Mouse (Mus musculus): ENCODE data around the gene Casc3.

The Casc3 gene

DNA sequence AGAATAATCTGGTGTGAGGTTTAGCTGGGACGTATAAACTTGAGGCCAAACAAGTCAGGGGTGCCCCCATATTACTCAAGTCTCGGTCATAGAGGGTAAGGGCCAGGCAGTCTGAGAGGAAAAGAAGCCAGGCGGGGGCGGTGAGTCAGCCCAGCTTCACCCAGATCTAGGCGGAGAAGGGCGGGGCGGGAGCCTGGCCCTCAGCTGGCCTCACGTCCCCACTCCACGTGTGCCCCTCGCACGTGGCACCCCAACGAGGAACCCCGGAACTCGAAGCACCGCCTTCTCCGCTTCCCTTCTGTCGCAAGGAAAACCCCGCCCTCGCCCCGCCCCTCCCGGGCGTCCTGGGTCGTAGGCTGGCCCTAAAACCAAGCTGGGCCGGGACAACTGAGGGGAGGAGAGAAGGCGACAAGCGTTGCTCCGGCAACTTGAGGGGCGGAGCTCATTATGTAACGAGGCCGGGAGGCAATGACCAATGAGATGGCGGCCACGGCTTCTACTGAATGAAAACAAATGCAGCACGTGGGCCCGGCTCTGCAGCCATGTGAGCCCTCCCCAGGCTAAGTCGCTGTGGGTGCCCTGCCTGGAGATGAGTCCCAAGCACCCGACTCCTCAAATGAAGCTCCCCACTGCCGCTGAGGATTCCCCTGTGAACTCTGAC is 30.9 kb upstream of the Casc3 start:
- peak; percentile 98 for DNase-seq

DNA sequence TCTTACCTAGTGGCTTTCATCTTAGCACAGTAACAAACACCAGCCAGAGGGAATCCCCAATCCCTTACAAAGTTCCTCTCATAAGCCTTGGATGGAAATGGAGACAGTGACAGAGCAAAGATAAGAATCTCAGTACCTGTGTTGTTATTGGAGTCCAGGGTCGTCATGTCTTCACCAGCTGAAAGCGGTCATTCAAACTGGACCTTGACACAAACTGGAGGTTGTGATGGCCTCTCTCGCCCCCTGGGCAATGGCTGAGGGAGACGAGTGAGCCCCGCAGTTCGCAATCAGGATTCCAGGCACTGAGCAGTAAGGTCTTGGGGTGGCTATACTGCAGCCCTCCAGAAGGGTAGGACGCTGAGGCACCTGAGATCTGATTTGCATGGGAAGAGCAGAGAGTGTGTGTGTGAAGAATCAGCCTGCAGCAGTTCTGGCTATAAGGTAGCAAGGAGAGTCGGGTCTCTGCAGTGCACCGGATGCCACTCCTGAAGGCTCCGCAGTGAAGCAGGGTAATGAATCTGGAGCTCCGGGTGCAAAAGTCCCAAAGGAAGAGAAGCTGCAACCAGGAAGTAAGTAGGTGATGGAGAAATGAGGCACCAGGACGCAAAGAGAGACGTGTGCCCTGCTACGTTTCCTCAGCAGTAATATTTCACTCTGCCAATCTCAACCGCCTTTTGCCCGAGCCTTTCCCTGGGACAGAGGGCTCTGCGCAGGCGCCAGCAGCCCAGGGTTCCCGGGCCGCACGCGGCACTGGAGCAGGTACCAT is 29.9 kb upstream of the Casc3 start, which contains the start of gene Nr1d1:
TSS of gene Nr1d1 (minus strand) at position 752 of the 766 bp plus-strand sequence.
- DNase-seq = no peak

DNA sequence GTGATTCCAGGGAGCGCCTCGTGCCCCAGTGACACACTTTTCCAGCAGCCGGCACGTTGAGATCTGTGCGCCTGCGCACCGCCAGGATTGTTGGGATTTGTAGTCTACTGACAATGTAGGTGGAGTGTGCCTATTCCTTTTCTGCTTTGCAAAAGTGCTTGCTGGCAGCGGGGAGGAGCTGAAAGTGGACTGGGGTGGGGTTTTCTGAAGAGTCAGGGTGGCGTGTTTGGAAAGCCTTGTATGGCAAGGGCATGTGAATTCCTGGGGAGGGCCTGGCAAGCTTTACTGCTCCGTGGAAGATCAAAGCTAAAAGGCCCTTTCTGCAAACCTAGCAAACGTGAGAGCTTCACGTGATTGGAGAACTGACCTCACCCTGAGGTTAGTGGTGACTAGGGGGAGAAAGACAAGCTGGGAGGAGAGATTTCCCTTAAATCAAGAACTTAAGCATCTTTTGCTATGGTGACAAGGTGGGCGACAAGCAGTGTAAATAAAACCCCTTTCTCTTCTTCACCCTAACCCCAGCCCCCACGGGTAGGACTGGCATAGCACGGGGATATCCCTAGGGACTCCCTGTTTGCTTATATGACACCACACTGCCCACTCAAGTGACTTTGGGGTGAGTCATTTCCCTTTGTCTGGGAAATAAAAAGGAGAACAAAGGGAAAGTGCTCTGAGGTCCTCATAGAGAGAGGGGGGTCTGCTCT is 29.2 kb upstream of the Casc3 start:
- peak; percentile 100 for DNase-seq

DNA sequence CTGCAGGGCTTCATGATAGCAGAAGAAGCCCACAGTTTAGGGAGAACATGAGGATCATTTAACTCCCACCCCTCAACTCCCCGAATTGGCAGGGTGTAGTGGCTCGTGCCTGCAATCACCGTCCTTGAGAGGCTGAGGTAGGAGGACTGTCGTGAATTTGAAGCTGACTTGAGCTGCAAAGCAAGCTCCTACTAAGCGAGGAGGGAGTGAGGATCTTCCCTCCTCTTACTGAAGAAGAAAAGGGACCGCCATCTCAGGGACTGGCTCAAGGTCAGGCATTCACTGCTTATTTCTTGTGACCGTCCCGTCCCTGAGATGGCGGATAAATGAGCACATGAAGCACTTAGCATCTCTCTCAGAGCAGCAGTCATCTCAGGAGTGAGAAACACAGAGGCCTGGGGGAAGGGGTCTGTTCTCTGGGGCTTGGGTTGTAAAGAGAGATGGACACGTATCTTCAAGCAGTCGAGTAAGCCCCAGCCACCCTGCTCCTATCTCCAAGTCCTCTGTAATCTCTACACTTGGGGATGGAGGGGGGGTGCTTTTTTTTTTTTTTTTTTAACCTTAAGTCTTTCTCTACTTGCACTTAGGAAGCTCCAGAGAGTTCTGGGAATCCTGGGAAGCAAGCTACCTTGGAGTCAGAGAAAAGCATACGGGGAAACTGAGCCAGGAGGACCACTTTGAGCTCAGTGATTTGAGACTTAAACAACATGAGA is 28.5 kb upstream of the Casc3 start:
- DNase-seq = no peak

DNA sequence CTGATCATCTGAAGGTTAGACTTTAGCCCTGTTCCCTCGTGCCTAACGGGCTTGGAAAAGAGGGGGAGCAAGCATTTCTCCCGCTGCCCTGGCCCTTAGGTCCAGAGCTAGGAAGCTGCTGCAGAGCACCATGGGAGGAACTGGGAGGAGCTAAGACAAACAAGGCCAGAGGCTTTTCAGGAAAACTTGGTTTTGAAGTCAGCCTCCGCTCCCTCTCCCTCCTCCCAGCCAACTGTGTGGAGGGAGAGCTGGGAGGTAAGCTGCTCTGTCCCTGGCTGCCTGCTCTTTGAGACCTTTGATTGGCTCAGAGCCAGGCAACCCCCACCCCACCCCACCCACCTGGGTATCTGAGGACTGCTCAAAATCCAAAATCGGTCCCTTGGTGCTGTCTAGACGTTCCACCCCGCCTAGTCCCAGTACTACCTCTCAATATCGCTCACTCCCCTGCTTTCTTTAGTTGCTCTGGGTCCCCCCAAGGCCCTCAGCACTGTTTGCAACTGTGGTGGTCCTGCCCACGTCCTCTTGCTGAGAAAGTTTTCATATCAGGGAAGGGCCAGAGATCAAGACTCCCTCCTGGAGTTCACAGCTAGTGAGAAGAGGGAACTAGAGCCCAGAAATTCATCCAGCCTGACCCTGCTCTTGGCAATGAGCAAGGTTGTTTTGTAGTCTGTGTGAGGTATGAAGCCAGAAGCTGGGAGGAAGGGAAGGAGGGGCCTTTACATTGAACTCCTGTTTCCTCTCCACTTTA is 27.7 kb upstream of the Casc3 start:
- DNase-seq = no peak

- no peak for DNase-seq
Observed at GRCm38 (mm10) chr11:98777888-98778287, 26.8 kb upstream of the Casc3 start.

GRCm38 (mm10) chr11:98781851-98782512 is 22.7 kb upstream of the Casc3 start:
- peak; percentile 80 for DNase-seq

- no peak for DNase-seq
Observed at GRCm38 (mm10) chr11:98782651-98783235, 22.0 kb upstream of the Casc3 start.

DNA sequence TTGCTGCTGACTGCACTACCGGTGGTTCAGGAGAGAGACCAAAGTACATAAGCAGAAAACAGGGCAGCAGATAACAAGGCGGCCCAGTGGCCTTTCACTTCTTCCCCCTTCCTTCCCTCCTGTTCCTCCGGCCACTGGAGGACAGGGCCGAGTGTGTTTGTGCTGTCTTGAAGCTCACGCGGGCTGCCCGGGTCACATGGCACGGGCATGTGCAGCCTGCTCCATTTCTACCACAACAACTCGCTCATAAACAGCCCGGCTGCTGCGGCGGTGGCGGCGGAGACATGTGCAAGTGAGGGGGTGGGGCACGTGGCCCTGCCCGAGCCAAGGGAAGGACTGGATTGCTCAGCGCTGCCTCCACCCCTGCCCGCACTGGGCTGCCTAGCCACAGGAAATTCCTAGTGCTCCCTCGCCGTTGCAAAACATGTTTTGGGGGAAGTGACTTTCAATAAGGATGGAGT is 21.4 kb upstream of the Casc3 start:
- DNase-seq = peak; percentile 99

GRCm38 (mm10) chr11:98784139-98784538 is 20.6 kb upstream of the Casc3 start:
- no peak for DNase-seq

DNA sequence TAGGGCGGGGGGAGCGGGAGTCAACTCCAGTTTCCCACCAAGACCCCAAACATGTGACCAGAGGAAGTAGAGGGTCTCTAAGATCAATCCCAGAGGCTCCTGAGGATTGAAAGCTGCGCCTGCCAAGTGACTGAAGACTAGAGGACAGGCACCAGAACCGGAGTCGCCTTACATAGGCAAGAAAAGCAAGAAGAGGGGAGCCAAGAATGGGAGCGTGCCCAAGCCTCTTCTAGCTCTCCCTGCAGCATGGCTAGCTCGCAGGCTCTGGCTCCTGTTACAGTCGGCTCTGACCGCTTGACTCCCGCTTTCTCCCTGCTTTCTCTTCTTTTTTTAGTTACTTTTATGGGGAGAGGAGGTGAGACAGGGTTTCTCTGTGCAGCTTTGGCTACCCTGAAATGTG is 19.5 kb upstream of the Casc3 start:
- DNase-seq = no peak

DNA sequence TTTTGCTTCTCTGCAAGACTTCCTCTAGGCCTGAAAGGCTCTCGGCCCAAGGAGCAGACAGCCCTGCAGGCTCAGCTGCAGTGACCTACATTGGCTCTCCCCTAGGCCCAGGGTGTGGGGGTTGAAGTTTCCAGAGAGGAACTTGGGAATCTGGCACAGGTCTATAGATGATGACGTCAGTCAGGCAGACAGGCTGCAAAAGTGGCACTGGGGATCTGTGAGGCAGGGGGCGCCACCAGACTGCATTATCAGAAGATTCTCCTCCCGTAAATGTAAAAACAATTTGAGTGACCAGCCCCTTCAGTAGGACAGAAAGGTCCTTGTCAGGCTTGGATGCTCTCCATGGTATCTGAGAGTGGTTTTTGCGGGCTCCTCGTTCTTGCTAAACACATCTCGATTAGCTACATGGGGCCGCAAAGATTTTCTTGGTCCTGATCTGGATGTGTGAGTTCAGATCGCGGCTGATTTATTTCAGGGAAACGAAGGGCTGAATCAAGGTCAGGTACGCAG is 18.9 kb upstream of the Casc3 start:
- DNase-seq = peak; percentile 78

DNA sequence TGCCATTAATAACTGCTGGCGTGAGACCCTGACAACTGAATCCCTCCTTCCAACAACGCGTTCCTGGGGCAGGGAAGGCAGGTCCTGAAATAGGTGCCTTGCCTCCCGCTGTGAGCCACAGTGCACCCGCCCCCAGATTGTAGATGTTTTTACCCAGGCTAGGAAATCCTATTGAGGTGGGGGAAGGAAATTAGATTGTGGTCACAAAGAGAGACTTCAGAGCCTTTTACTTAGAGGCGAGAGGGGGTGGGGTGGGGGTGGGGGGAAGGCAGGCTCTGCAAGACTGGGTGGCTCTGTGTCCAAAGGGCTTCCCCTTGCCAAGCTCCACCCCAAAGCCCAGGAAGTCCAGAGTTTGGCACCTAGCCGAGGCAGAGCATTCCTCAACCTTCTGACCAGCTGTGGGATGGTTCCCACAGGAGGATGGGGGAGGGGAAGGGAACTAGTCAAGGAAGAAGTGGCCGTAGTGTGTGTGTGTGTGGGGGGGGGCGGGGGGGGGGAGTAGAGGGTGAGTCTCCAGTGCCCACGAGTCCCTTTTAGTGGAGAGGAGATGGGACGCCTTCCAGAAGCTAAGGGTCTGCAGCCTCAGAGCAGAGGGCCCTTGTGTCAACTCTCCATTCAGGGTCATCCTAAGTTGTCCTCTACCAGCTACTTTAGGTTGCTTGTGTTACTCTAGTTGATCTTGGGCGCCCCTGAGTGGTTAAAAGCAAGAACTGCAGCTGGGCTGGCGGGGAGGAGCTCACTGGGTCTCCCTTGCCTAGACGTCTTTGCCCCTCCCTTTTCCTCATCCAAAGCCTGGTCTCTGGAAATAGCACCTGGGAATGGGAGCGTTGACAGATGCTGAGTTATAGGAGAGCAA is 18.1 kb upstream of the Casc3 start:
- DNase-seq = peak; percentile 92

GRCm38 (mm10) chr11:98787229-98787628 is 17.5 kb upstream of the Casc3 start:
- DNase-seq = no peak

- no peak for DNase-seq
Observed at GRCm38 (mm10) chr11:98787691-98788090, 17.0 kb upstream of the Casc3 start.

DNA sequence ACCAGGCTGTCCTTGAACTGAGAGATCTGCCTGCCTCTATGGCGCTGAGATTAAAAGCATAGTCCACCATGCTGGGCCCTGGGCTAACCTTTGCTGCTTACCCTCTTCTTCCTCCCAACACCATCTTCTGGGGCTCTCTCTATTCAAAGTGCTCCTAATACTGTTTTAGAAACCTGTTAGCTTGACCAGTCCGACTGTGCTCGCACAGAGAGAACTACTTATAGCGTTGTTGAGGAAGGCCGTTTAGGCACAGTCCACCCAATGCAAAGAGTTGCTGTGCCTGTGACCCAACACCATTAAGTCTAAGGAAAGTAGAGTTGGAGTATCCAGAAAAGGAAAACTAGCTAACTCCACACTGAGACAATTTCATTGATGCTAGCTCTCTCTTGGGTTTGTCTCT is 16.6 kb upstream of the Casc3 start:
- DNase-seq = no peak

DNA sequence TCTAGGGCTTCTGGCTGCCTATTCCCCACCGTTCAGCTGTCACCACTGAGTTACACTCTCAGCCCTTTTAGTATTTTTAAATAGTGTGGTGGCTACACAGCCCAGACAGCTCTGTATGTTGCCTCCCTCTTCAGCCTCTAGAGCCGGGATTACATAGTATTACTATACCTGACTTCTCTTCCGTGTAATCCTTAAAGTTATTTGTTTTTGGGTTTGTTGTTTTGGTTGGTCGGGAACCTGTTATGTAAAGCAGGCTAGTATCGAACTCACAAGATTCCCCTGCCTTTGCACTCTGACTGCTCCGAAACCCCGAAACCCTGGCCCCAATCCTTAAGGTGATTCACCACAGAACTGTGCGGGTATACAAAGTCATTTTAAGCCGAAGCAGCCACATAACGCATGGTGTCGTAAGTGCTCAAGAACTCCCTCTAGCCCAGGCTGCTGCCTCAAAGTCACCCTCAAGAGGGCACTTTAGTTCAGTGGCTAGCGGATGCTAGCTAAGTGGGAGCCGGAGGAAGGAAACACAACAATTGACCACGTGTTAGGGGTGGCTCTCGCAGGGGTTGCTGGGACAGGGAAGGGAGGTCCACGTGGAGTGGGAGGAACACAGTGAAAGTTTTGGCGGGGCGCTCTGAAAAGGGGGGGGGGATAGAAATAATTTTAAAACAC is 16.0 kb upstream of the Casc3 start:
- peak; percentile 84 for DNase-seq

DNA sequence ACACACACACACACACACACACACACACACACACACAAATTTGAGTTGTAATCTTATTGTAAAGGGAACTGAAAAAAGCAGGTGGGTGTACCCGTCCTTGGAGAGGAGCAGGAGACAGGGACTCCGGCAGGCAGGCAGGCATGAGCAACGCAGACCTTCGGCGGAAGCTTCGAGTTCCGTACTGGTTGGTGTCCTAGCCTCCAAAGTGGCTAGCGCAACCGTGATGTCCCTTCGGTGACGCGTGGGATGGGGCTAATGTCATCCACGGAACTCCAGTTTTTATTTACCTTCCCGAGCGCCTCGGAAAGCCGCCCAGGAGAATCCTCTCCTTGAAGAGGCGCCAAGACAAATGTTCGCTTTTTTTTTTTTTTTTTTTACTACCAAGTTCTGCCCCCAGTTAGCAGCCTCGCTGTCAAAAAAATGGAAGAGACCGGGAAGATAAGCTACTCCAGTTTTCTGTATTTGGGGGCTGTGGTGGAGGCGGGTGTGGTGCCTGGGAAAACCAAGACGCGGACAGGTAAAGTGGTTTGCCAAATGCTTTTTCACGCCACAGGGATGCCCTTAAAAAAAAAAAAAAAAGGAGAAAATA is 15.4 kb upstream of the Casc3 start:
- DNase-seq = no peak

DNA sequence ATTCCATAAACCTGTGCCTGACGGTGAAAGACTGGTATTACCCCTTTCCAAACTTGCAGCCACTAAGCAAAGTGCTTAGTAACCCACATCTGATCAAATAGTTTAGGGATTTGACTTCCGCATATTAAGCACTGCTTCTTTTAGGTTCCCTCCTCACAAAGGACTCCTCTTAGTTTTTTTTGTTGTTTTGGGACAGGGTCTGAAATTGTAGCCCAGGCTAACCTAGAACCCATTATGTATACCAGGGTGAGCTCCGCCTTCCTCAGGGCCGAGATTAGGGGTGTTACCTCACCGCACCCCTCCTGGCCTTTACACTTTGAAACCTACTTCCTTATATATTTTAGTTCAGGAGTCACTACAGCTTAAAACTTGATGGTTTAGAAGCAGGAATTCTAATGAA is 14.9 kb upstream of the Casc3 start:
- DNase-seq = no peak
